Mouse (Mus musculus) lung, adult 2 months (tissue): Measurements from ENCODE around the gene B4galnt3. TPM values are rescaled to one million over a fixed set of nuclear protein-coding genes. Genes with fewer than 3 reads are reported as not detected.
A peak's percentile ranks its signal among the peaks of the same experiment; 100 is the strongest.

Experiments used
- DNase-seq: peaks from one replicate; pipeline ENCODE4 v3.0.0; 2022
- H3K4me1 ChIP-seq: fragments of 200-500 bp; 2 replicates; pipeline ENCODE4 v1.6.1; 2011; ENCODE audit warnings: low read length; ENCODE audit not compliant: control insufficient read depth, insufficient read depth
- H3K4me3 ChIP-seq: fragments of 200-500 bp; replicated peaks from 2 replicates; pipeline ENCODE3; 2011; ENCODE audit warnings: low read depth, mild to moderate bottlenecking, control low read depth, low read length; ENCODE audit errors: extremely low read depth
- CTCF ChIP-seq: fragments of 200-500 bp; IDR thresholded peaks from 2 replicates; pipeline ENCODE4 v1.5.1; 2011; ENCODE audit warnings: mild to moderate bottlenecking, low read length, control low read depth; ENCODE audit not compliant: insufficient read depth
- POLR2A ChIP-seq: fragments of 200-500 bp; IDR thresholded peaks from 2 replicates; pipeline ENCODE4 v1.6.1; 2011; ENCODE audit warnings: low read depth, mild to moderate bottlenecking, control low read depth, low read length, borderline replicate concordance; ENCODE audit errors: extremely low read depth
- WGBS: fragments of 180-500 bp; shearing (Covaris S2); methylation state at CpG from one replicate; pipeline ENCODE4 v1.1.7; 2018; 5-methylcytosine and 5-hydroxymethylcytosine counted together
- polyA plus RNA-seq: library from polyadenylated mRNA; depleted of rRNA; stranded (reverse); fragments of >200 nt; gene quantifications from 2 replicates; pipeline ENCODE4 v1.2.3, GENCODE M21; 2012

The B4galnt3 gene
- polyA plus RNA-seq, 1 experiment: 0.39 TPM

GRCm38 (mm10) chr6:120201956-120202355 is 92.4 kb downstream of the B4galnt3 start:
- WGBS: 58% methylated on average over 6 of the region's 6 CpGs

GRCm38 (mm10) chr6:120199638-120200394 is 94.5 kb downstream of the B4galnt3 start:
- DNase-seq: no peak
- no peak for TF ChIP-seq POLR2A
- no peak for TF ChIP-seq CTCF
- H3K4me1 ChIP-seq: no peaks in the 10 kb centered on the region
- H3K4me3 ChIP-seq: no peak overlapping the region
- WGBS: 54% methylated on average over 10 of the region's 10 CpGs

More at GRCm38 (mm10) chr6:120201956-120202355, 92.4 kb downstream of the B4galnt3 start:
- Histone ChIP-seq H3K4me1 (no peaks in the 10 kb centered on the region), H3K4me3 (no peak overlapping the region)
- DNase-seq: no peak
- TF ChIP-seq CTCF (no peak), POLR2A (no peak)

- Histone ChIP-seq H3K4me3 (no peak overlapping the region), H3K4me1 (peaks cover 1% of the 10 kb centered on the region; the same call in 1 of the 2 replicates)
- no peak for TF ChIP-seq POLR2A
- peak; percentile 94 for TF ChIP-seq CTCF
- 32% methylated on average over 9 of the region's 9 CpGs for WGBS
- peak; percentile 80 for DNase-seq
Observed at GRCm38 (mm10) chr6:120197964-120198363, 96.4 kb downstream of the B4galnt3 start.

- DNase-seq: no peak
- Histone ChIP-seq H3K4me3 (no peak overlapping the region), H3K4me1 (peaks cover 7% of the 10 kb centered on the region)
- TF ChIP-seq POLR2A (no peak), CTCF (peak; percentile 34; the same call in 1 of the 2 replicates)
- WGBS: 32% methylated on average over 2 of the region's 2 CpGs
Observed at GRCm38 (mm10) chr6:120196837-120197236, 97.5 kb downstream of the B4galnt3 start.

- TF ChIP-seq CTCF (no peak), POLR2A (no peak)
- Histone ChIP-seq H3K4me3 (no peak overlapping the region), H3K4me1 (peaks cover 12% of the 10 kb centered on the region)
- WGBS: 43% methylated on average over 7 of the region's 7 CpGs
- DNase-seq: peak; percentile 78
Observed at GRCm38 (mm10) chr6:120194963-120195362, 99.4 kb downstream of the B4galnt3 start.

GRCm38 (mm10) chr6:120194305-120194704 is 100.1 kb downstream of the B4galnt3 start:
- H3K4me3 ChIP-seq: no peak overlapping the region
- WGBS: 43% methylated on average over 10 of the region's 10 CpGs

GRCm38 (mm10) chr6:120193793-120194192 is 100.6 kb downstream of the B4galnt3 start:
- no peak for TF ChIP-seq CTCF
- no peak for TF ChIP-seq POLR2A
- Histone ChIP-seq H3K4me3 (no peak overlapping the region), H3K4me1 (peaks cover 15% of the 10 kb centered on the region)
- 65% methylated on average over 1 of the region's 1 CpGs for WGBS
- DNase-seq: no peak

More at GRCm38 (mm10) chr6:120194305-120194704, 100.1 kb downstream of the B4galnt3 start:
- TF ChIP-seq POLR2A: no peak
- TF ChIP-seq CTCF: no peak
- no peak for DNase-seq
- peaks cover 12% of the 10 kb centered on the region for H3K4me1 ChIP-seq

GRCm38 (mm10) chr6:120193174-120193573 is 101.2 kb downstream of the B4galnt3 start:
- Histone ChIP-seq H3K4me3 (no peak overlapping the region), H3K4me1 (peaks cover 15% of the 10 kb centered on the region)
- 10% methylated on average over 5 of the region's 5 CpGs for WGBS
- DNase-seq: peak; percentile 86
- peak; percentile 97 for TF ChIP-seq CTCF
- no peak for TF ChIP-seq POLR2A

GRCm38 (mm10) chr6:120192211-120192870 is 102.0 kb downstream of the B4galnt3 start:
- Histone ChIP-seq H3K4me3 (no peak overlapping the region), H3K4me1 (peaks cover 18% of the 10 kb centered on the region)
- TF ChIP-seq POLR2A (peak; percentile 33; the same call in 1 of the 2 replicates), CTCF (no peak)
- 29% methylated on average over 15 of the region's 15 CpGs for WGBS
- peak; percentile 72 for DNase-seq

- 64% methylated on average over 7 of the region's 7 CpGs for WGBS
- H3K4me1 ChIP-seq: peaks cover 18% of the 10 kb centered on the region
- DNase-seq: no peak
- H3K4me3 ChIP-seq: no peak overlapping the region
- TF ChIP-seq CTCF (no peak), POLR2A (no peak)
Observed at GRCm38 (mm10) chr6:120191396-120192170, 102.8 kb downstream of the B4galnt3 start.
